Mouse (Mus musculus) heart, embryonic 15.5 days (tissue): Measurements from ENCODE around the gene Vmn2r44. TPM values are rescaled to one million over a fixed set of nuclear protein-coding genes. Genes with fewer than 3 reads are reported as not detected.
"Not testable (repeated sequence)": the region's sequence is repeated elsewhere in the genome, so short reads cannot be mapped to it uniquely, and the experiment has no call there.

Experiments
- ATAC-seq: fragments of 200-750 bp; cut with Nextera tagmentation; replicated peaks from 2 replicates; pipeline ENCODE4 v1.8.0; 2017; ENCODE audit warnings: low read depth, moderate TSS enrichment; ENCODE audit not compliant: insufficient number of reproducible peaks, insufficient read depth, low FRiP score
- H3K27ac ChIP-seq: fragments of 300-500 bp; sonication (generic); 2 replicates; pipeline ENCODE4 v1.5.1; 2015; ENCODE audit warnings: mild to moderate bottlenecking, inconsistent platforms
- H3K27me3 ChIP-seq: fragments of 300-500 bp; sonication (generic); 2 replicates; pipeline ENCODE4 v1.6.1; 2015; ENCODE audit warnings: inconsistent platforms
- H3K36me3 ChIP-seq: fragments of 300-500 bp; sonication (generic); 2 replicates; pipeline ENCODE4 v1.6.1; 2015; ENCODE audit warnings: mild to moderate bottlenecking, inconsistent platforms
- H3K4me1 ChIP-seq: fragments of 300-500 bp; sonication (generic); replicated peaks from 2 replicates; pipeline ENCODE4 v1.6.1; 2015; ENCODE audit warnings: inconsistent platforms
- H3K4me2 ChIP-seq: fragments of 300-500 bp; sonication (generic); 2 replicates; pipeline ENCODE4 v1.6.1; 2015; ENCODE audit warnings: inconsistent platforms, mild to moderate bottlenecking, moderate library complexity
- H3K4me3 ChIP-seq: fragments of 300-500 bp; sonication (generic); 2 replicates; pipeline ENCODE4 v1.5.1; 2015; ENCODE audit warnings: mild to moderate bottlenecking, inconsistent platforms
- H3K9ac ChIP-seq: fragments of 300-500 bp; sonication (generic); 2 replicates; pipeline ENCODE4 v1.6.1; 2015; ENCODE audit warnings: mild to moderate bottlenecking, inconsistent platforms
- H3K9me3 ChIP-seq: fragments of 300-500 bp; sonication (generic); replicated peaks from 2 replicates; pipeline ENCODE4 v1.6.1; 2016; ENCODE audit warnings: inconsistent platforms
- WGBS: fragments of 180-500 bp; shearing (Covaris S2); methylation state at CpG from one replicate; pipeline ENCODE4 v1.1.7; 2015; ENCODE audit warnings: mixed read lengths; 5-methylcytosine and 5-hydroxymethylcytosine counted together
- polyA plus RNA-seq: library from polyadenylated mRNA; unstranded; fragments of >200 nt; fragmentation: Nextera tagmentation; extraction: Ambion mirVana; gene quantifications from 2 replicates; pipeline ENCODE4 v1.2.1, GENCODE M21; 2015

Vmn2r44 gene
- not detected in 2 replicates for polyA plus RNA-seq

- not testable (repeated sequence) for H3K27ac ChIP-seq, H3K27me3 ChIP-seq, H3K9ac ChIP-seq, H3K9me3 ChIP-seq, H3K4me1 ChIP-seq, ATAC-seq, H3K36me3 ChIP-seq, H3K4me2 ChIP-seq, H3K4me3 ChIP-seq
Measured at GRCm38 (mm10) chr7:8383233-8383632, at the start of gene Vmn2r44. Vmn2r44 (minus strand) TSS chr7:8383333.

- not testable (repeated sequence) for H3K36me3 ChIP-seq, H3K4me2 ChIP-seq, ATAC-seq, H3K27me3 ChIP-seq, H3K4me1 ChIP-seq, H3K4me3 ChIP-seq, H3K9ac ChIP-seq, H3K9me3 ChIP-seq, H3K27ac ChIP-seq
- 86% methylated on average over 11 of the region's 11 CpGs for WGBS
Measured at GRCm38 (mm10) chr7:8357879-8358278, 25.3 kb downstream of the Vmn2r44 start.

Other genes with a start within 250 kb of the Vmn2r44 start
- gene Vmn2r41, start 221.7 kb downstream of the Vmn2r44 start, polyA plus RNA-seq: not detected in 2 replicates
- gene Vmn2r42, start 183.0 kb downstream of the Vmn2r44 start, polyA plus RNA-seq: not detected in 2 replicates
- gene Vmn2r43, start 122.7 kb downstream of the Vmn2r44 start, polyA plus RNA-seq: not detected in 2 replicates
- gene Vmn2r45, start 105.7 kb upstream of the Vmn2r44 start, polyA plus RNA-seq: not detected in 2 replicates